Comparison of ENCODE assay signal across 23 mouse cellular contexts in the genomic region with DNA sequence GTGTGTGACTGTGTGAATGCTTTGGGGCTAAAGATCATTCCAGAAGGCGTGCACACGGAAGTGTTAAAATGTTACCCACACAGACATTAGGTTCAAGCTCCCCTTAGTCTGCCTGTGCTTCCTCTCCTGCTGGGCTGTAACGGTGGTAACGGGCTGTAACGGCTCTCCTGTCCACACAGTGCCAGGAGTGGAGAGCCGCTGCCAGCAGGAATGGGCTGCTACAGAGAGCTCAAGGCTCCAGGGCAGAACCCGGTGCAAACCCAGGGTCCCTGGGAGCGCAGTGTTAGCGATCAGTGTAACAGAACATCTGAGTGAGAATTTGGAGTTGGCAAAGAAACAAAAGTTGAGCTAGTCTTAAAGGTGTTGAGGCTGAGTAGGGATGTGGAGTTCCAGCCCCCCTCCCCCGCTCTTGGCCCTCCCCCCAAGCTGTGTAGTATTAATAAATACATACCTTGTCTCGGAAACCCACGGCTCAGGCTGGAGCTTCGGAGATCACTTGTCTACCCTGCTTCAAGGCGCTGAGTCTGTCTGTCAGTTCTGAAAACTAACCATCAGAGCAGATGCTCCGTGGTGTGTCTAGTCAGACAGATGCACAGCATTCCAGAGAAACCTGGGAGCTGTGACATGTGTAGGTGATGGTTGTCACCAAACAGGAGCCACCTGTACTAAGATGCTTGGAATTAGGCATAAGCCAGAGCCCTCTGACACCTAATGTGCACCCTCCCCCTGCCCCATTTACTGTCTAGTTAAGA. TPM values are rescaled to one million over a fixed set of nuclear protein-coding genes. Genes with fewer than 3 reads are reported as not detected.
DNase-seq lines count a peak whose midpoint lies in the region; ATAC-seq and TF ChIP-seq lines count a peak whose summit lies in the region.
"Had no signal": no experiment of that assay in that cellular context is flagged by ENCODE, and none has a peak within 500 bp of the region (broad histone marks: within the 10 kb centered on the region; RNA-seq: fewer than 3 reads in every experiment).

No protein-coding gene starts in this region.

- no peak overlapping the region for H3K9ac ChIP-seq in kidney, embryonic 16.5 days (replicated peaks; ENCODE audit: low read length)
- H3K9ac ChIP-seq in liver, postnatal 0 days (replicated peaks), result no peak overlapping the region
- H3K9ac ChIP-seq: embryonic facial prominence, embryonic 15.5 days; heart, embryonic 15.5 days; hindbrain, embryonic 14.5 days had no signal

- H3K9me3 ChIP-seq in kidney, embryonic 16.5 days (ENCODE audit: low read length), result no peaks in the 10 kb centered on the region
- H3K9me3 ChIP-seq in liver, postnatal 0 days (ENCODE audit: low read length), result no peaks in the 10 kb centered on the region
- H3K9me3 ChIP-seq: embryonic facial prominence, embryonic 15.5 days; forebrain, embryonic 10.5 days; heart, embryonic 15.5 days; hindbrain, embryonic 10.5 days had no signal

- DNase-seq in kidney, adult 11 months, result no peak
- DNase-seq in liver, postnatal 0 days, result peak; percentile 6
- no peak for DNase-seq in liver
- peak; percentile 36 for DNase-seq in testis, postnatal 10 days (ENCODE audit: low spot score)
- no peak for DNase-seq in testis, postnatal 14 days (ENCODE audit: low spot score)
- DNase-seq in c-Kit-positive CD71-positive TER-119-positive erythroid progenitor cells, embryonic 14.5 days (ENCODE audit: low spot score), result no peak
- DNase-seq: adrenal gland, adult 8-10 months; adrenal gland, postnatal 36 days; cerebellum, adult 11-12 months; cerebellum, adult 9-10 months; cerebellum, postnatal 25 days; gastrocnemius, adult 2 months; gastrocnemius, postnatal 25 days; heart, postnatal 14 days had no signal

- H3K27ac ChIP-seq in kidney, embryonic 16.5 days (ENCODE audit: low read length), result no peak overlapping the region
- no peak overlapping the region for H3K27ac ChIP-seq in liver, postnatal 0 days (ENCODE audit: low read depth)
- H3K27ac ChIP-seq: embryonic facial prominence, embryonic 15.5 days; forebrain, embryonic 10.5 days; gastrocnemius, adult 2 months; heart, embryonic 15.5 days; hindbrain, embryonic 10.5 days; hindbrain, embryonic 14.5 days had no signal

- TF ChIP-seq EP300 in liver, postnatal 0 days (IDR thresholded peaks at IDR 0.05; ENCODE audit: low read depth), result no peak

- H3K36me3 ChIP-seq in kidney, embryonic 16.5 days (ENCODE audit: insufficient read depth, low read length), result peaks cover 14% of the 10 kb centered on the region
- peaks cover 20% of the 10 kb centered on the region for H3K36me3 ChIP-seq in liver, postnatal 0 days (replicated peaks; ENCODE audit: insufficient read depth, low read length)

- no peak overlapping the region for H3K4me3 ChIP-seq in kidney, embryonic 16.5 days (ENCODE audit: low read length)
- H3K4me3 ChIP-seq in liver, postnatal 0 days (ENCODE audit: low read depth, low read length), result no peak overlapping the region
- H3K4me3 ChIP-seq: embryonic facial prominence, embryonic 15.5 days; erythroblast, embryonic 14.5 days; forebrain, embryonic 10.5 days; gastrocnemius, adult 2 months; heart, embryonic 15.5 days; hindbrain, embryonic 10.5 days had no signal

- WGBS in kidney, embryonic 16.5 days, result 73% methylated on average over 15 of the region's 15 CpGs
- WGBS in liver, postnatal 0 days (ENCODE audit: insufficient replicate concordance), result 90% methylated on average over 15 of the region's 15 CpGs

- 0 out of 2 replicates have a peak, but pooled peaks have one; percentile 54 for ATAC-seq in kidney, embryonic 16.5 days (ENCODE audit: low FRiP score, low TSS enrichment)
- no peak for ATAC-seq in liver, postnatal 0 days
- ATAC-seq: forebrain, embryonic 14.5 days had no signal

- no peak overlapping the region for H3K4me2 ChIP-seq in kidney, embryonic 16.5 days (replicated peaks; ENCODE audit: low read depth, low read length)
- H3K4me2 ChIP-seq in liver, postnatal 0 days (ENCODE audit: low read depth, low read length), result no peak overlapping the region
- H3K4me2 ChIP-seq: embryonic facial prominence, embryonic 15.5 days; heart, embryonic 11.5 days; heart, embryonic 15.5 days; hindbrain, embryonic 14.5 days had no signal

- TF ChIP-seq CTCF in liver, postnatal 0 days (IDR thresholded peaks at IDR 0.05; ENCODE audit: low read depth), result no peak

- H3K27me3 ChIP-seq in kidney, embryonic 16.5 days (ENCODE audit: insufficient read depth, low read length), result no peaks in the 10 kb centered on the region
- no peaks in the 10 kb centered on the region for H3K27me3 ChIP-seq in liver, postnatal 0 days (ENCODE audit: insufficient read depth, low read length)
- H3K27me3 ChIP-seq: embryonic facial prominence, embryonic 15.5 days; heart, embryonic 15.5 days had no signal

- H3K4me1 ChIP-seq in kidney, embryonic 16.5 days (ENCODE audit: insufficient read depth, low read length), result no peaks in the 10 kb centered on the region
- H3K4me1 ChIP-seq in liver, postnatal 0 days (ENCODE audit: insufficient read depth), result no peaks in the 10 kb centered on the region
- H3K4me1 ChIP-seq: embryonic facial prominence, embryonic 15.5 days; forebrain, embryonic 10.5 days; heart, embryonic 15.5 days; hindbrain, embryonic 10.5 days had no signal

RNA-seq across cellular contexts. Expression of a gene that starts 26.0 kb away (rescaled TPM):
- 37.4 and 39.6 TPM in 2 replicates for polyA plus RNA-seq in kidney, embryonic 16.5 days (2015; fragmentation: Nextera tagmentation; extraction: Ambion mirVana)
- 26.7 and 28.4 TPM in 2 replicates for polyA plus RNA-seq in liver, postnatal 0 days (2015; fragmentation: Nextera tagmentation; extraction: Ambion mirVana)
- polyA plus RNA-seq: erythroblast, embryonic 14.5 days had no signal

RNA-seq across cellular contexts. Expression of a gene that starts 27.2 kb away (rescaled TPM):
- polyA plus RNA-seq in kidney, embryonic 16.5 days (2015; fragmentation: Nextera tagmentation; extraction: Ambion mirVana), result 14.5 and 15.4 TPM in 2 replicates
- 4.0 and 4.6 TPM in 2 replicates for polyA plus RNA-seq in liver, postnatal 0 days (2015; fragmentation: Nextera tagmentation; extraction: Ambion mirVana)

RNA-seq across cellular contexts. Expression of a gene that starts 35.5 kb away (rescaled TPM):
- polyA plus RNA-seq in kidney, embryonic 16.5 days (2015; fragmentation: Nextera tagmentation; extraction: Ambion mirVana), result 218 and 234 TPM in 2 replicates
- polyA plus RNA-seq in liver, postnatal 0 days (2015; fragmentation: Nextera tagmentation; extraction: Ambion mirVana), result 285 and 302 TPM in 2 replicates

RNA-seq across cellular contexts. Expression of a gene that starts 52.0 kb away (rescaled TPM):
- polyA plus RNA-seq in kidney, embryonic 16.5 days (2015; fragmentation: Nextera tagmentation; extraction: Ambion mirVana), result 0.89 and 1.0 TPM in 2 replicates
- 4.3 and 6.3 TPM in 2 replicates for polyA plus RNA-seq in liver, postnatal 0 days (2015; fragmentation: Nextera tagmentation; extraction: Ambion mirVana)
- polyA plus RNA-seq: erythroblast, embryonic 14.5 days had no signal

RNA-seq across cellular contexts. Expression of a gene that starts 55.9 kb away (rescaled TPM):
- polyA plus RNA-seq in kidney, embryonic 16.5 days (2015; fragmentation: Nextera tagmentation; extraction: Ambion mirVana), result 3.0 and 3.6 TPM in 2 replicates
- 0.95 TPM in 2 replicates for polyA plus RNA-seq in liver, postnatal 0 days (2015; fragmentation: Nextera tagmentation; extraction: Ambion mirVana)
- polyA plus RNA-seq: erythroblast, embryonic 14.5 days had no signal

Comparison
In these comparisons a context has a peak if more than half of its experiments do, and no peak if none do; other contexts are left out.
1. DNase-seq: peak in liver, postnatal 0 days (single experiment) and testis, postnatal 10 days (single experiment); none in kidney, adult 11 months (single experiment), liver (single experiment), testis, postnatal 14 days (single experiment) and c-Kit-positive CD71-positive TER-119-positive erythroid progenitor cells, embryonic 14.5 days (single experiment).